Mouse (Mus musculus) limb, embryonic 11.5 days (tissue): Measurements from ENCODE around the gene Sp2. TPM values are rescaled to one million over a fixed set of nuclear protein-coding genes. Genes with fewer than 3 reads are reported as not detected.

Experiments
- ATAC-seq: fragments of 200-750 bp; cut with Nextera tagmentation; 2 replicates; pipeline ENCODE4 v1.8.0; 2017; ENCODE audit warnings: low read depth; ENCODE audit not compliant: insufficient number of reproducible peaks, low FRiP score, low TSS enrichment
- DNase-seq: peaks from one replicate; pipeline ENCODE4 v3.0.0-alpha.2; 2015; ENCODE audit warnings: low spot score
- H3K27ac ChIP-seq: fragments of 300-500 bp; sonication (generic); replicated peaks from 2 replicates; pipeline ENCODE4 v1.5.1; 2014; ENCODE audit warnings: low read depth, mild to moderate bottlenecking, low read length
- H3K27me3 ChIP-seq: fragments of 300-500 bp; sonication (generic); 2 replicates; pipeline ENCODE4 v1.6.1; 2014; ENCODE audit warnings: mild to moderate bottlenecking, low read length, mixed read lengths; ENCODE audit not compliant: control insufficient read depth, insufficient read depth
- H3K36me3 ChIP-seq: fragments of 300-500 bp; sonication (generic); 2 replicates; pipeline ENCODE4 v1.6.1; 2014; ENCODE audit warnings: mild to moderate bottlenecking, low read length, moderate library complexity, mixed read lengths; ENCODE audit not compliant: control insufficient read depth, insufficient read depth
- H3K4me1 ChIP-seq: fragments of 300-500 bp; sonication (generic); 2 replicates; pipeline ENCODE4 v1.6.1; 2014; ENCODE audit warnings: low read length, mixed read lengths; ENCODE audit not compliant: control insufficient read depth, insufficient read depth
- H3K4me2 ChIP-seq: fragments of 300-500 bp; sonication (generic); 2 replicates; pipeline ENCODE4 v1.6.1; 2014; ENCODE audit warnings: low read depth, mild to moderate bottlenecking, moderate library complexity; ENCODE audit not compliant: severe bottlenecking
- H3K4me3 ChIP-seq: fragments of 300-500 bp; sonication (generic); 2 replicates; pipeline ENCODE4 v1.5.1; 2014; ENCODE audit warnings: low read depth, low read length
- H3K9ac ChIP-seq: fragments of 300-500 bp; sonication (generic); 2 replicates; pipeline ENCODE4 v1.6.1; 2014; ENCODE audit warnings: mild to moderate bottlenecking, low read length
- H3K9me3 ChIP-seq: fragments of 300-500 bp; sonication (generic); 2 replicates; pipeline ENCODE4 v1.6.1; 2016; ENCODE audit warnings: low read length; ENCODE audit not compliant: control insufficient read depth
- WGBS: fragments of 180-500 bp; shearing (Covaris S2); extraction: QIAGEN DNeasy Blood & Tissue Kit; methylation state at CpG from one replicate; pipeline ENCODE4 v1.1.7; 2014; 5-methylcytosine and 5-hydroxymethylcytosine counted together
- polyA plus RNA-seq: library from polyadenylated mRNA; unstranded; fragments of >200 nt; fragmentation: Nextera tagmentation; extraction: Ambion mirVana; gene quantifications from 2 replicates; pipeline ENCODE4 v1.2.1, GENCODE M21; 2014

Sp2 gene
- polyA plus RNA-seq, 1 experiment from 2014 or later: 23.4 TPM

- no peak for ATAC-seq
- no peak overlapping the region for H3K9ac ChIP-seq
- no peaks in the 10 kb centered on the region for H3K9me3 ChIP-seq
- no peak for DNase-seq
- H3K4me2 ChIP-seq: no peak overlapping the region
- no peak overlapping the region for H3K27ac ChIP-seq
- 0 out of 2 replicates have a peak, but pooled peaks cover 3% of the 10 kb centered on the region for H3K4me1 ChIP-seq
- H3K4me3 ChIP-seq: no peak overlapping the region
- H3K36me3 ChIP-seq: no peaks in the 10 kb centered on the region
- H3K27me3 ChIP-seq: peaks cover 11% of the 10 kb centered on the region
- WGBS: 94% methylated on average over 13 of the region's 13 CpGs
These were observed 49.0 kb downstream of the Sp2 start for GRCm38 (mm10) chr11:96933562-96934276.

DNA sequence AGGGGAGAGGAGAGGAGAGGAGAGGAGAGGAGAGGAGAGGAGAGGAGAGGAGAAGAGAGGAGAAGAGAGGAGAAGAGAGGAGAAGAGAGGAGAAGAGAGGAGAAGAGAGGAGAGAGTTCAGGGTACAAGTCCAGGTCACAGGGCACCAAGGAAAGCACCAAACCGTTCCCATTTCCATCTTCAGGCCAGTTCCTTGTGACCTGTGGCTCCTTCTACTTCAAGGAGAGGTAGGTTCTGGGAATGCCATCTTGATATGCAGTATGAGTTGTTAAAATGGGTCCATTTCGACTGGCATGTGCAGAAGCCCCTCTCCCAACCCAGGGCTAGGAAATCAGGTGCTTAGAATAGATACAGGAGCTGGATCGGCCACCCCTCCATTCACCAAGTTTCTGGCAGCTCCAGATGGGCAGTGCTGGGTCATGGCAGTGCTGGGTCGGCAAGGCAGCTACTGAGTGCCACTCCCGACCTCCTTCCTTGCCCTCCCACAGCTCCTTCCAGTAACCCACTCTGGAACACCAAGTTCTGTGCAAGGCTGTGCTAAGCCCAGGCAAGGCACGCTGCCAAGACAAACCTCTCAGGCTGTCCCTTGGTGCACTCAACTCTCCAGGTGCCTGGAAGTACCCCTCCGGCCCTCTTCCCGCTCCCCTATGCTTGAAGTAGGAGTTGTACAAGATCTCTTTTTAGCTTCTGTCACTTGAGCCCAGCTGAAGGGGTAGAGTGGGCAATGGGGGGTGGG, 51.3 kb downstream of the Sp2 start:
- WGBS: 63% methylated on average over 8 of the region's 8 CpGs
- H3K4me3 ChIP-seq: no peak overlapping the region
- no peak overlapping the region for H3K27ac ChIP-seq
- DNase-seq (no peak), ATAC-seq (no peak)
- 0 out of 2 replicates have a peak, but pooled peaks cover 3% of the 10 kb centered on the region for H3K4me1 ChIP-seq
- no peak overlapping the region for H3K9ac ChIP-seq
- no peaks in the 10 kb centered on the region for H3K9me3 ChIP-seq
- H3K4me2 ChIP-seq: no peak overlapping the region
- H3K36me3 ChIP-seq: no peaks in the 10 kb centered on the region
- peaks cover 14% of the 10 kb centered on the region for H3K27me3 ChIP-seq

DNA sequence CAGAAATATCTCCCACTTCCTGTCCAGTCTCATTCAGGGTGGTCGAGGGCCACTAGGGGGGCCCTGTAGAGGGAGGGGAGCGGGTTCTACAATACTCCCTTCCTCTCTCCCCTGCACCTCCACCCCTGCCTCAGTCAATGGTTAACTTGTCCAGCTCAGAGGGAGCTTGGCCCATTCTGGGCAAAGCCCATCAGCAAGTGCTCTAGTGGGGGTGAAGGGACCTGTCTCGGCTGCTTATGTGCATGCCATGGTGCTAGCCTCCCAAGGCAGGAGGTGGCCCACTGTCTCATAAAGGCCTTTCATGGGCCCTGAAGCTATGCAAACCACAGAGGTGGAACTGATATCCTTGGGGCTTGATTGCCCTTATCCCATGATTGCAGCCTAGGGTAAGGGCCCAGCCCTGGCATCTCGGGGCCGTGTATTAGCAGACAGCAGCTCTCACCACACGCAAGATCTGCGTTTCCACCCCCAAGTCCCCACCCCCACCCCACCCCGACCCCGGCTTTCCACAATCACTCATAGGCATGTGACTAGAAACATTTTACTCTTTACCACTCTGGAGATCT, 52.9 kb downstream of the Sp2 start:
- H3K27ac ChIP-seq: no peak overlapping the region
- no peak overlapping the region; the same call in 1 of the 2 replicates for H3K4me2 ChIP-seq
- 64% methylated on average over 9 of the region's 9 CpGs for WGBS
- ATAC-seq (no peak), DNase-seq (no peak)
- no peaks in the 10 kb centered on the region for H3K36me3 ChIP-seq
- no peak overlapping the region for H3K4me3 ChIP-seq
- no peak overlapping the region for H3K9ac ChIP-seq
- 0 out of 2 replicates have a peak, but pooled peaks cover under 1% of the 10 kb centered on the region for H3K4me1 ChIP-seq
- peaks cover 14% of the 10 kb centered on the region for H3K27me3 ChIP-seq
- H3K9me3 ChIP-seq: no peaks in the 10 kb centered on the region

GRCm38 (mm10) chr11:96929096-96929765, 53.5 kb downstream of the Sp2 start:
- H3K9me3 ChIP-seq: no peaks in the 10 kb centered on the region
- ATAC-seq (no peak), DNase-seq (no peak)
- peaks cover 14% of the 10 kb centered on the region for H3K27me3 ChIP-seq
- H3K36me3 ChIP-seq: no peaks in the 10 kb centered on the region
- no peak overlapping the region for H3K9ac ChIP-seq
- no peak overlapping the region for H3K4me3 ChIP-seq
- no peak overlapping the region for H3K4me2 ChIP-seq
- no peaks in the 10 kb centered on the region for H3K4me1 ChIP-seq
- H3K27ac ChIP-seq: no peak overlapping the region
- 14% methylated on average over 13 of the region's 13 CpGs for WGBS

- Histone ChIP-seq H3K27me3 (peaks cover 14% of the 10 kb centered on the region), H3K9ac (no peak overlapping the region), H3K36me3 (no peaks in the 10 kb centered on the region), H3K4me1 (no peaks in the 10 kb centered on the region), H3K27ac (no peak overlapping the region), H3K4me2 (no peak overlapping the region), H3K9me3 (no peaks in the 10 kb centered on the region), H3K4me3 (no peak overlapping the region)
- no peak for ATAC-seq
- WGBS: 3% methylated on average over 5 of the region's 5 CpGs
- no peak for DNase-seq
These were observed 54.1 kb downstream of the Sp2 start for GRCm38 (mm10) chr11:96928691-96929090.

- WGBS: 62% methylated on average over 2 of the region's 2 CpGs
- DNase-seq (no peak), ATAC-seq (no peak)
- Histone ChIP-seq H3K4me3 (no peak within 1 kb of the TSS), H3K27ac (no peak within 1 kb of the TSS), H3K4me1 (no peaks in the 10 kb centered on the region), H3K36me3 (no peaks in the 10 kb centered on the region), H3K27me3 (peaks cover 14% of the 10 kb centered on the region), H3K4me2 (no peak within 1 kb of the TSS), H3K9me3 (no peaks in the 10 kb centered on the region), H3K9ac (no peak within 1 kb of the TSS)
These were observed 54.7 kb downstream of the Sp2 start, which contains the start of gene Prr15l for GRCm38 (mm10) chr11:96928088-96928487. Gene Prr15l (plus strand): TSS chr11:96928104.

DNA sequence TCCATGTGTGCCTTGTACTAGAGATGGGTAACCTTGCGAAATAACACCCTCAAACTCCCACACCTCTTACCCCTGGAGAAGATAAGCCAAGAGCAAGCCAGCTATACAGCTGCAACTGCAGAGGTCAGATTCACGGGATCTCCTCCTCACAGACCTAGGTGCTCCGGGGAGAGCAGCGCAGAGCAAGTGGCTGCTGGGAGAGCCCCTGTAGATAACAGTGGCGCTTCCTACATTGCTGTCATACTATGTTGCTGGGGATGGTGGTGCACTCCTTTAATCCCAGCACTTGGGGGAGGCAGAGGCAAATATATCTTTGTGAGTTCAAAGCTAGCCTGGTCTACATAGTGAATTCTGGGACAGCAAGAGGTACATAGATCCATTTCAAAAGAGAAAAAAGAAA, 56.2 kb downstream of the Sp2 start:
- DNase-seq (no peak), ATAC-seq (no peak)
- no peak overlapping the region for H3K4me3 ChIP-seq
- no peak overlapping the region for H3K9ac ChIP-seq
- no peak overlapping the region for H3K4me2 ChIP-seq
- H3K4me1 ChIP-seq: no peaks in the 10 kb centered on the region
- no peaks in the 10 kb centered on the region for H3K36me3 ChIP-seq
- 79% methylated on average over 5 of the region's 5 CpGs for WGBS
- no peaks in the 10 kb centered on the region for H3K9me3 ChIP-seq
- H3K27ac ChIP-seq: no peak overlapping the region
- H3K27me3 ChIP-seq: peaks cover 14% of the 10 kb centered on the region

- Histone ChIP-seq H3K27ac (no peak overlapping the region), H3K4me3 (no peak overlapping the region), H3K9me3 (no peaks in the 10 kb centered on the region), H3K9ac (no peak overlapping the region), H3K4me2 (no peak overlapping the region), H3K27me3 (peaks cover 14% of the 10 kb centered on the region), H3K4me1 (no peaks in the 10 kb centered on the region), H3K36me3 (no peaks in the 10 kb centered on the region)
- DNase-seq (no peak), ATAC-seq (no peak)
- WGBS: 86% methylated on average over 12 of the region's 12 CpGs
These were observed 57.1 kb downstream of the Sp2 start for GRCm38 (mm10) chr11:96925469-96926148.
